Mouse (Mus musculus): ENCODE results near the gene Clstn2. TPM values are rescaled to one million over a fixed set of nuclear protein-coding genes. Genes with fewer than 3 reads are reported as not detected.

Clstn2 gene
- polyA plus RNA-seq, 1 experiment from 2014 or later, result 25.2 TPM

DNA sequence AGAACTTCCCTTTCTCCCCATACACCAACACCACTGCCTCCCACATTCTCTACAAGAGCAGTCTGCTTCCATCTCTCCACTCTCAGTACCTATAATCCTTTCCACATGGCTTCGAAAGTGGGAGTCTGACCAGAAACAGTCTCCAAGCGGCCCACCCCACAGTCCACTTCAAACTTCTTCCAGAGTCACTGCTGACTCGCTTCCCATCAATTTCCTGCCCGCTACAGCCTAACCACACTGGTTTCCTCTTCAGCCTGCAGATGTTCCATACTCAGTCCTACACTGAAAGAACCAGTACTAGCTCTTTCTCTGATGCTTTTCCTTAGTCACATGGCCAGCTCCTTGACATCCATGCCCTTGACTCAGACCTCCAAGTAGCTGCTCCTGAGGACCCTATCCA, 215.9 kb downstream of the Clstn2 start:
- 97% methylated on average over 4 of the region's 4 CpGs for WGBS
- H3K27ac ChIP-seq (ENCODE audit: low read depth, low read length), result no peak overlapping the region

DNA sequence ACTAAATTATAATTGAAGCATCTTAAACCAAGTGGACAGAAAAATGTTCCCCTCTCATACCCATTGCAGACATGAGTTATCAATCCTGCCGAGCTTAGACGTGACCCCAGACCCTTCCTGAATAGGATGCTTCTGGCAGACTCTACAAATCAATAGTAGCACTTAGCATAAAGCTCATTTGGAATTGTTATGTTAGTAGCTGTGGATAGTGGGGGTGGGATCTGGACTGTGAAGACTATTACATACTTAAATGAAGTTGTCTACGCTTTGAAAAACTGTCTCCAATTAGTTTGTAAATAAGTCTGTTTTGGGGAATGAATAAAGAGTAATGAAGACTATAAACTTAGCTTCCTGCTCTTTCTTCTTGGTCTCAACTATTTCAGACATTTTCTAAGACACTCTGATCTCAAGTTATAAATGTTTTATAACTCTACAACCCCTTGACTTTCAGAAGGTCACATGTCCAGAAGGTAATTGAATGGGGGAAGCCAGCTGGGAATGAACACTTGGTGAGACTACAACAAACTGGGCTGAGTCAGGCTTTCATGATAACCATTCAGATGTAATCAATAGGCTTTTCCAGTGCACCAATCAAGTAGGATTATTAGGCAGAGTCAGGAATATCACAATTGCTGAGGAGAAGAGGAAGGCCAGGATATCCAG, 216.7 kb downstream of the Clstn2 start:
- Histone ChIP-seq H3K27ac (ENCODE audit: low read depth, low read length) (no peak overlapping the region), H3K4me2 (ENCODE audit: low read depth, low read length) (no peak overlapping the region), H3K9me3 (ENCODE audit: control insufficient read depth, low read length) (no peaks in the 10 kb centered on the region), H3K9ac (replicated peaks; ENCODE audit: low read depth, low read length) (no peak overlapping the region), H3K27me3 (ENCODE audit: control insufficient read depth, insufficient read depth, low read length) (no peaks in the 10 kb centered on the region), H3K36me3 (ENCODE audit: control insufficient read depth, insufficient read depth, low read length) (no peaks in the 10 kb centered on the region), H3K4me3 (ENCODE audit: low read depth, low read length) (no peak overlapping the region), H3K4me1 (ENCODE audit: control insufficient read depth, insufficient read depth, low read length) (no peaks in the 10 kb centered on the region)
- ATAC-seq (ENCODE audit: low read depth), result no peak
- 44% methylated on average over 3 of the region's 3 CpGs for WGBS

More for the DNA sequence above, 215.9 kb downstream of the Clstn2 start:
- no peak overlapping the region for H3K4me2 ChIP-seq (ENCODE audit: low read depth, low read length)
- H3K36me3 ChIP-seq (ENCODE audit: control insufficient read depth, insufficient read depth, low read length), result no peaks in the 10 kb centered on the region
- H3K27me3 ChIP-seq (ENCODE audit: control insufficient read depth, insufficient read depth, low read length), result no peaks in the 10 kb centered on the region
- H3K9ac ChIP-seq (replicated peaks; ENCODE audit: low read depth, low read length), result no peak overlapping the region
- no peaks in the 10 kb centered on the region for H3K9me3 ChIP-seq (ENCODE audit: control insufficient read depth, low read length)
- no peaks in the 10 kb centered on the region for H3K4me1 ChIP-seq (ENCODE audit: control insufficient read depth, insufficient read depth, low read length)
- no peak for ATAC-seq (ENCODE audit: low read depth)
- no peak overlapping the region for H3K4me3 ChIP-seq (ENCODE audit: low read depth, low read length)

DNA sequence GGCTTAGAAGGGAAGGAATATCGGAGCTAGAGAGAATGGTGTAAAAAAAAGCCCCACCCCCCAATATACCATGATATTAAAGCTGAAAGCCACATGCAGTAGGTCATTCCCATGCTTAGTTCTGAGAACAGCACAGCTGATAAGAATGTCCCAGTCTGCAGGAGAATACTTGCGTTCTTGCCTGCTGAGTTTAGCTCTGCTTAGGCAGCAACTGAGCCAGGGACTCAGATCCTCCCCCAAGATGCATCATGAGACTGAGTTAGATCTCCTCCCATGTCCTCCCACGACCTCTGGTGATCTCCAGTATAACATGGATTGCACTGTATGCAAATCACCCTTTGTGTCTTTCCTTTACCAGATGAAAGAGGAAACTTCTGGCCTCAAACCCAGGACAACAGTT, 219.8 kb downstream of the Clstn2 start:
- WGBS, result 47% methylated on average over 3 of the region's 3 CpGs
- Histone ChIP-seq H3K9ac (replicated peaks; ENCODE audit: low read depth, low read length) (no peak overlapping the region), H3K4me1 (ENCODE audit: control insufficient read depth, insufficient read depth, low read length) (no peaks in the 10 kb centered on the region), H3K27me3 (ENCODE audit: control insufficient read depth, insufficient read depth, low read length) (no peaks in the 10 kb centered on the region), H3K4me3 (ENCODE audit: low read depth, low read length) (no peak overlapping the region), H3K4me2 (ENCODE audit: low read depth, low read length) (no peak overlapping the region), H3K36me3 (ENCODE audit: control insufficient read depth, insufficient read depth, low read length) (no peaks in the 10 kb centered on the region), H3K27ac (ENCODE audit: low read depth, low read length) (no peak overlapping the region), H3K9me3 (ENCODE audit: control insufficient read depth, low read length) (no peaks in the 10 kb centered on the region)
- no peak for ATAC-seq (ENCODE audit: low read depth)

DNA sequence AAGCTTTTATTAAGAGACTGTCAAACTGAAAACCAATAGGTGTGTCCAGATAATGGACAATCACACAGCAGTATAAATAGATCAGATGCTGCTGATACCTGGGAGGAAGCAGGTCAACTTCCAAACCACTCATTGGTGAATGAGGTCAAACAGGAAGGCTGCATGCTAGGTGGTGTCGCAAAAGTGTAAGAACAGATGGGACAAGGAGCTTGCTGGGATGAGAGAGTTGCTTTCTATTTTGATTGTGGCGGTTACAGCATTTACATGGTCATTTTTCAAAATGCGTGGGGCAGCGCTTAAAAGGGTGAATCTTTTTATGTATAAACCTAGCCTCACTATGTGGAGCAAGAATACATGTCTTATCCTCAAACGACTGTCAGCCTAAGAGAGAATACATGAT, 225.9 kb downstream of the Clstn2 start:
- Histone ChIP-seq H3K4me3 (ENCODE audit: low read depth, low read length) (no peak overlapping the region), H3K4me2 (ENCODE audit: low read depth, low read length) (no peak overlapping the region), H3K4me1 (ENCODE audit: control insufficient read depth, insufficient read depth, low read length) (no peaks in the 10 kb centered on the region), H3K27ac (ENCODE audit: low read depth, low read length) (no peak overlapping the region), H3K9ac (replicated peaks; ENCODE audit: low read depth, low read length) (no peak overlapping the region), H3K9me3 (ENCODE audit: control insufficient read depth, low read length) (no peaks in the 10 kb centered on the region), H3K27me3 (ENCODE audit: control insufficient read depth, insufficient read depth, low read length) (no peaks in the 10 kb centered on the region), H3K36me3 (ENCODE audit: control insufficient read depth, insufficient read depth, low read length) (no peaks in the 10 kb centered on the region)
- no peak for ATAC-seq (ENCODE audit: low read depth)
- WGBS, result 86% methylated on average over 5 of the region's 5 CpGs

DNA sequence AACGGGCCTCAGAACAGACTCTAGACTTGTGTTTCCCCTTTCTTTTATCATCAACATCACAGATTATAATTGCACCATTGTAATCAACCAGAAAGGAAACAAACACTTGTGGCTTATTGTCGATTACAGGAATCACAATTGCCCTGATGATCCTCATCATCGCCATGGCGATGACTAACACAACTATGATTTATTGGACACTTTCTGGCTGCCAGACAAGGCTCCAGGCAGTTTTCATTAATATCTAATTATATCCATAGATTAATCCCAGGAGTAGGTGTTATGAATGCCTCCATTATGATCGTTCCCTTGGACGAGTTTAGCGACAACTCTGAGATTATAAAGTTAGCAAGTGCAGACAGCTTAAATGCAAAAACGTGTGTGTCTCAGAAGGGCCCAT, 239.3 kb downstream of the Clstn2 start:
- Histone ChIP-seq H3K9ac (replicated peaks; ENCODE audit: low read depth, low read length) (no peak overlapping the region), H3K36me3 (ENCODE audit: control insufficient read depth, insufficient read depth, low read length) (no peaks in the 10 kb centered on the region), H3K4me1 (ENCODE audit: control insufficient read depth, insufficient read depth, low read length) (no peaks in the 10 kb centered on the region), H3K27me3 (ENCODE audit: control insufficient read depth, insufficient read depth, low read length) (no peaks in the 10 kb centered on the region), H3K4me3 (ENCODE audit: low read depth, low read length) (no peak overlapping the region), H3K4me2 (ENCODE audit: low read depth, low read length) (no peak overlapping the region), H3K27ac (ENCODE audit: low read depth, low read length) (no peak overlapping the region), H3K9me3 (ENCODE audit: control insufficient read depth, low read length) (no peaks in the 10 kb centered on the region)
- ATAC-seq (ENCODE audit: low read depth), result no peak
- WGBS, result 47% methylated on average over 8 of the region's 8 CpGs

DNA sequence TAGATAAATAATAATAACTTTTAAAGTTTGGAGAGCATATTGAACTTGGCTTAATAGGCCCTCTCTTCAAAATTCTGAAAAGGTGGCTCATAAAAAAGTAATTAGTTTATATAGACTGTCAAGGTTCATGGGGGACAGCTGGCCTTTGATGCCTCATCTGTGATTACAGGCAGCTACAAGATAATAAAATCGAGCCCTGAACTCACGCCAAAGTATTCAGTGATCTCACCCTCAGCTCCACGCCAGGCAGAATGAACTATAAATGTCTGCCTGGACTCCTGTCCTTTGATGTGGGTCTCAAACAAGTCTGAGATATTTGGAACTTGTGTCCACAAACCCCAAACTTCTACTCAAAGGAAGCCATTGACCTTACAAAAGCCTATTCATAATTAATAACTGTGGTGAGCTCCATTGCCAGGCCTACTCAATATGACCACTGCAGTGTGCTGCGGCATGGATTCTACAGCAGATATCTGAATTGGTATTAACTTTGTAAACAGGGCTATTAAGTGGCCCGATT, 244.8 kb downstream of the Clstn2 start:
- Histone ChIP-seq H3K27ac (ENCODE audit: low read depth, low read length) (no peak overlapping the region), H3K9me3 (ENCODE audit: control insufficient read depth, low read length) (no peaks in the 10 kb centered on the region), H3K4me2 (ENCODE audit: low read depth, low read length) (no peak overlapping the region), H3K36me3 (ENCODE audit: control insufficient read depth, insufficient read depth, low read length) (no peaks in the 10 kb centered on the region), H3K9ac (replicated peaks; ENCODE audit: low read depth, low read length) (no peak overlapping the region), H3K4me1 (ENCODE audit: control insufficient read depth, insufficient read depth, low read length) (no peaks in the 10 kb centered on the region), H3K27me3 (ENCODE audit: control insufficient read depth, insufficient read depth, low read length) (no peaks in the 10 kb centered on the region), H3K4me3 (ENCODE audit: low read depth, low read length) (no peak overlapping the region)
- no peak for ATAC-seq (ENCODE audit: low read depth)
- WGBS, result 78% methylated on average over 5 of the region's 5 CpGs

DNA sequence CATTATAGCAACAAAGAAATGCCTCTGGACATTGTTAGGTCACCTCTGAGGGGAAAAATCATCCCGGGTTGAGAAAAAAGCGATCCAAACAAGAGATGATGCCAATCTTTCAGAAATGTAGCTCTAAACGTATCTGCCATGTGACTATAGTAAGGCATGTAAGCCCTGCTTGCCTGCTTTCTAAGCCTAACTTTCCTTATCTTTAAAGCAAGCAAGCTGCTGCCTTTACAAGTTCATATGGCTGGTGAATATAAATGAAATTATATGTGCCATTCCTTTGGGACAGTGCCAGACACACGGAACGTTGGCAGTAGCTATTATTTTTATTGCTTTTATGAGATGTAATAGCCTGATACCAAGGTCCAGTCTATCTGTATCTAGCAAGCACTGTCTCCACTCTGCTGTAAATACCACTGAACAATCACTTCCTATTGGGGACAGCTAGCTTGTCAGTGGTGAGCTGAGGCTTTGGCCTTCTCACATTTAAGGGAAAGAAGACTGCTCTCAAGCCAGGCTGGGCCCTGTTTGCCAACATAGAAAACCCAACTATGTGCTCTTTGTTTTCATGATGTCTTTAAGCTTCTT, 252.9 kb downstream of the Clstn2 start:
- Histone ChIP-seq H3K9ac (replicated peaks; ENCODE audit: low read depth, low read length) (no peak overlapping the region), H3K4me3 (ENCODE audit: low read depth, low read length) (no peak overlapping the region), H3K9me3 (ENCODE audit: control insufficient read depth, low read length) (no peaks in the 10 kb centered on the region), H3K27ac (ENCODE audit: low read depth, low read length) (no peak overlapping the region), H3K4me1 (ENCODE audit: control insufficient read depth, insufficient read depth, low read length) (no peaks in the 10 kb centered on the region), H3K27me3 (ENCODE audit: control insufficient read depth, insufficient read depth, low read length) (no peaks in the 10 kb centered on the region), H3K4me2 (ENCODE audit: low read depth, low read length) (no peak overlapping the region), H3K36me3 (ENCODE audit: control insufficient read depth, insufficient read depth, low read length) (no peaks in the 10 kb centered on the region)
- WGBS, result 71% methylated on average over 5 of the region's 5 CpGs
- no peak for ATAC-seq (ENCODE audit: low read depth)

DNA sequence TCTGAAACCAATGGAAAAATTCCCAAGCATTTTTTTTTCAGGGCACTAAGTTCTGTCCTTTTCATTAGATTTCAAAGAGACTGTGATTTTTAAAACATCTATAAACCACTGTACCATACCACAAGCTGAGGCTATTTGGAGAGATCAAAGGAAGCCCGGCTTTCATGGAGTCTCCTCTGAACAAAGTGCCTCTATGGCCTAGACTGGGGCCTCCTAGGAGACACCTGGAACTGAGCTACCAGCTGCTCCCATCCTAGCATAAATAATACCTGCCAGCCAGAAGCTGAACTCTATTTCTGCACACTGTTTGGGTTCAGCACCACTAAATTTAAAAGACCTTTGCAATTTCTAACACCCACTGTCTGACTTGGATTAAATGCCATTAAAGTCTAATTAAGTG, 257.2 kb downstream of the Clstn2 start:
- Histone ChIP-seq H3K36me3 (ENCODE audit: control insufficient read depth, insufficient read depth, low read length) (no peaks in the 10 kb centered on the region), H3K9ac (replicated peaks; ENCODE audit: low read depth, low read length) (no peak overlapping the region), H3K9me3 (ENCODE audit: control insufficient read depth, low read length) (no peaks in the 10 kb centered on the region), H3K27ac (ENCODE audit: low read depth, low read length) (no peak overlapping the region), H3K4me3 (ENCODE audit: low read depth, low read length) (no peak overlapping the region), H3K4me2 (ENCODE audit: low read depth, low read length) (no peak overlapping the region), H3K4me1 (ENCODE audit: control insufficient read depth, insufficient read depth, low read length) (no peaks in the 10 kb centered on the region), H3K27me3 (ENCODE audit: control insufficient read depth, insufficient read depth, low read length) (no peaks in the 10 kb centered on the region)
- ATAC-seq (ENCODE audit: low read depth), result no peak
- WGBS, result 50% methylated on average over 1 of the region's 1 CpGs

DNA sequence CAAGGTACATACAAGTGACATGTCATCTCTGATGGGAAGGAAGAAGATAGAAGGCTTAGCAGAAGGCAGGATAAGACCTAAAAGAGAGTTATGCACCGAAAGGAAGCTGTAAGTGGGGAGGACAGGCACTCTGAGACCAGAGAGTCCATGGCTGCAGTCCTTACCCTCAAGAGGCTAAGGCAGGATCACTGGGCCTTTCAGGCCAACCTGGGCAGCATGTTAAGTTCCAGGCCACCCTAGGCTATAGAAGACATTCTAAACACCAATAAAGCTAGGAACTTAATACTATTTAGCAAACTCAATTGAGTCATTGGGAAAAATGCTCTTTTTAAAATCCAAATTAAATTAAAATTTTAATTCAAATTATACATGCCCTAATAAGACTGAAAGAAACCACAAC, 258.0 kb downstream of the Clstn2 start:
- Histone ChIP-seq H3K4me3 (ENCODE audit: low read depth, low read length) (no peak overlapping the region), H3K36me3 (ENCODE audit: control insufficient read depth, insufficient read depth, low read length) (no peaks in the 10 kb centered on the region), H3K4me2 (ENCODE audit: low read depth, low read length) (no peak overlapping the region), H3K9me3 (ENCODE audit: control insufficient read depth, low read length) (no peaks in the 10 kb centered on the region), H3K4me1 (ENCODE audit: control insufficient read depth, insufficient read depth, low read length) (no peaks in the 10 kb centered on the region), H3K27me3 (ENCODE audit: control insufficient read depth, insufficient read depth, low read length) (no peaks in the 10 kb centered on the region), H3K9ac (replicated peaks; ENCODE audit: low read depth, low read length) (no peak overlapping the region), H3K27ac (ENCODE audit: low read depth, low read length) (no peak overlapping the region)
- 91% methylated on average over 1 of the region's 1 CpGs for WGBS
- no peak for ATAC-seq (ENCODE audit: low read depth)

All from neural tube, embryonic 14.5 days (tissue).